Mouse (Mus musculus) cerebellum, postnatal 36 days (tissue): Measurements from ENCODE around the gene Stub1.
A peak's percentile ranks its signal among the peaks of the same experiment; 100 is the strongest.

Experiments
- DNase-seq, 2 experiments: peaks; one replicate each; pipeline ENCODE4 v3.0.0; 2021 to 2022; ENCODE audit warnings: mixed read lengths in 2 of 2

Gene Stub1

GRCm38 (mm10) chr17:25868601-25869191, 35.5 kb upstream of the Stub1 start, which contains the start of gene Mcrip2:
Gene Mcrip2, minus strand, starts transcription at chr17:25868764.
- peak; percentile 75 to 78 for DNase-seq

- DNase-seq: peak in 1 of 2 experiments; percentile 56
Observed at GRCm38 (mm10) chr17:25867836-25868600, 34.8 kb upstream of the Stub1 start.

GRCm38 (mm10) chr17:25867509-25867835, 34.3 kb upstream of the Stub1 start:
- DNase-seq: no peak

- DNase-seq: no peak
Observed at GRCm38 (mm10) chr17:25866172-25866571, 33.0 kb upstream of the Stub1 start.

- DNase-seq: no peak
Observed at GRCm38 (mm10) chr17:25865288-25865687, 32.1 kb upstream of the Stub1 start.

- DNase-seq: no peak
Observed at GRCm38 (mm10) chr17:25864311-25864710, 31.1 kb upstream of the Stub1 start.

GRCm38 (mm10) chr17:25863681-25864080, 30.5 kb upstream of the Stub1 start:
- no peak for DNase-seq

GRCm38 (mm10) chr17:25861704-25862612, 28.8 kb upstream of the Stub1 start:
- no peak for DNase-seq

GRCm38 (mm10) chr17:25860832-25861703, 27.9 kb upstream of the Stub1 start, which contains the start of gene Wdr90:
Gene Wdr90, minus strand, starts transcription at chr17:25861501.
- peak; percentile 88 to 89 for DNase-seq

GRCm38 (mm10) chr17:25860229-25860628, 27.0 kb upstream of the Stub1 start:
- no peak for DNase-seq

GRCm38 (mm10) chr17:25844396-25844901, 11.2 kb upstream of the Stub1 start, which contains the start of gene Rhot2:
Gene Rhot2, minus strand, starts transcription at chr17:25844851.
- peak; percentile 92 to 94 for DNase-seq

- peak in 1 of 2 experiments; percentile 55 for DNase-seq
Observed at GRCm38 (mm10) chr17:25843636-25844395, 10.6 kb upstream of the Stub1 start.

GRCm38 (mm10) chr17:25843122-25843521, 9.9 kb upstream of the Stub1 start:
- DNase-seq: no peak

GRCm38 (mm10) chr17:25842509-25842908, 9.3 kb upstream of the Stub1 start:
- DNase-seq: no peak

GRCm38 (mm10) chr17:25841117-25841880, 8.1 kb upstream of the Stub1 start, which contains the start of gene Gm20683:
Gene Gm20683, minus strand, starts transcription at chr17:25841763.
- DNase-seq: no peak

- no peak for DNase-seq
Observed at GRCm38 (mm10) chr17:25840519-25840918, 7.3 kb upstream of the Stub1 start.

GRCm38 (mm10) chr17:25839455-25840235, 6.4 kb upstream of the Stub1 start:
- DNase-seq: no peak

GRCm38 (mm10) chr17:25838904-25839303, 5.7 kb upstream of the Stub1 start:
- no peak for DNase-seq

GRCm38 (mm10) chr17:25837533-25837932, 4.3 kb upstream of the Stub1 start:
- DNase-seq: no peak

- DNase-seq: peak; percentile 84 to 89
Observed at GRCm38 (mm10) chr17:25837076-25837410, 3.8 kb upstream of the Stub1 start, which contains the start of gene Rhbdl1. Gene Rhbdl1, minus strand, starts transcription at chr17:25837295.
